Mouse (Mus musculus): ENCODE results near the gene Stk38l. TPM values are rescaled to one million over a fixed set of nuclear protein-coding genes. Genes with fewer than 3 reads are reported as not detected.
A peak's percentile ranks its signal among the peaks of the same experiment; 100 is the strongest.

Gene Stk38l
- polyA plus RNA-seq, 1 experiment from 2014 or later = 4.5 TPM

GRCm38 (mm10) chr6:146702126-146702881 is 22.5 kb upstream of the Stk38l start:
- Histone ChIP-seq H3K36me3 (replicated peaks; ENCODE audit: insufficient read depth, low read length) (no peaks in the 10 kb centered on the region), H3K4me3 (ENCODE audit: low read depth, low read length) (no peak overlapping the region), H3K9me3 (ENCODE audit: low read length) (no peaks in the 10 kb centered on the region), H3K27me3 (ENCODE audit: insufficient read depth, low read length) (no peaks in the 10 kb centered on the region), H3K9ac (replicated peaks) (no peak overlapping the region), H3K4me1 (ENCODE audit: insufficient read depth) (no peaks in the 10 kb centered on the region), H3K4me2 (ENCODE audit: low read depth, low read length) (no peak overlapping the region), H3K27ac (ENCODE audit: low read depth) (no peak overlapping the region)
- no peak for ATAC-seq
- WGBS (ENCODE audit: insufficient replicate concordance) = 42% methylated on average over 11 of the region's 11 CpGs
- TF ChIP-seq CTCF (IDR thresholded peaks at IDR 0.05; ENCODE audit: low read depth) (no peak), EP300 (IDR thresholded peaks at IDR 0.05; ENCODE audit: low read depth) (no peak)
- no peak for DNase-seq

GRCm38 (mm10) chr6:146703351-146703750 is 21.4 kb upstream of the Stk38l start:
- WGBS (ENCODE audit: insufficient replicate concordance) = 65% methylated on average over 3 of the region's 3 CpGs
- ATAC-seq (no peak), DNase-seq (no peak)
- H3K4me3 ChIP-seq (ENCODE audit: low read depth, low read length) = no peak overlapping the region
- H3K27me3 ChIP-seq (ENCODE audit: insufficient read depth, low read length) = no peaks in the 10 kb centered on the region
- TF ChIP-seq CTCF (IDR thresholded peaks at IDR 0.05; ENCODE audit: low read depth) = no peak
- no peak for TF ChIP-seq EP300 (IDR thresholded peaks at IDR 0.05; ENCODE audit: low read depth)
- H3K9me3 ChIP-seq (ENCODE audit: low read length) = no peaks in the 10 kb centered on the region
- H3K27ac ChIP-seq (ENCODE audit: low read depth) = no peak overlapping the region
- no peaks in the 10 kb centered on the region for H3K36me3 ChIP-seq (replicated peaks; ENCODE audit: insufficient read depth, low read length)
- no peak overlapping the region for H3K9ac ChIP-seq (replicated peaks)
- no peaks in the 10 kb centered on the region for H3K4me1 ChIP-seq (ENCODE audit: insufficient read depth)
- H3K4me2 ChIP-seq (ENCODE audit: low read depth, low read length) = no peak overlapping the region

GRCm38 (mm10) chr6:146705631-146706030 is 19.2 kb upstream of the Stk38l start:
- Histone ChIP-seq H3K27me3 (ENCODE audit: insufficient read depth, low read length) (no peaks in the 10 kb centered on the region), H3K9ac (replicated peaks) (no peak overlapping the region), H3K36me3 (replicated peaks; ENCODE audit: insufficient read depth, low read length) (no peaks in the 10 kb centered on the region), H3K27ac (ENCODE audit: low read depth) (no peak overlapping the region), H3K4me2 (ENCODE audit: low read depth, low read length) (no peak overlapping the region), H3K4me3 (ENCODE audit: low read depth, low read length) (no peak overlapping the region), H3K9me3 (ENCODE audit: low read length) (no peaks in the 10 kb centered on the region), H3K4me1 (ENCODE audit: insufficient read depth) (no peaks in the 10 kb centered on the region)
- no peak for DNase-seq
- no peak for ATAC-seq
- WGBS (ENCODE audit: insufficient replicate concordance) = 79% methylated on average over 1 of the region's 1 CpGs
- no peak for TF ChIP-seq CTCF (IDR thresholded peaks at IDR 0.05; ENCODE audit: low read depth)
- no peak for TF ChIP-seq EP300 (IDR thresholded peaks at IDR 0.05; ENCODE audit: low read depth)

GRCm38 (mm10) chr6:146719606-146720005 is 5.2 kb upstream of the Stk38l start:
- no peak overlapping the region for H3K4me3 ChIP-seq (ENCODE audit: low read depth, low read length)
- no peaks in the 10 kb centered on the region for H3K4me1 ChIP-seq (ENCODE audit: insufficient read depth)
- no peaks in the 10 kb centered on the region for H3K27me3 ChIP-seq (ENCODE audit: insufficient read depth, low read length)
- no peak overlapping the region for H3K4me2 ChIP-seq (ENCODE audit: low read depth, low read length)
- 52% methylated on average over 1 of the region's 1 CpGs for WGBS (ENCODE audit: insufficient replicate concordance)
- no peak for ATAC-seq
- no peak overlapping the region for H3K27ac ChIP-seq (ENCODE audit: low read depth)
- no peak for TF ChIP-seq CTCF (IDR thresholded peaks at IDR 0.05; ENCODE audit: low read depth)
- TF ChIP-seq EP300 (IDR thresholded peaks at IDR 0.05; ENCODE audit: low read depth) = no peak
- H3K36me3 ChIP-seq (replicated peaks; ENCODE audit: insufficient read depth, low read length) = no peaks in the 10 kb centered on the region
- H3K9me3 ChIP-seq (ENCODE audit: low read length) = no peaks in the 10 kb centered on the region
- H3K9ac ChIP-seq (replicated peaks) = no peak overlapping the region
- DNase-seq = no peak

- no peak overlapping the region for H3K4me3 ChIP-seq (ENCODE audit: low read depth, low read length)
- H3K9ac ChIP-seq (replicated peaks) = no peak overlapping the region
- 92% methylated on average over 3 of the region's 3 CpGs for WGBS (ENCODE audit: insufficient replicate concordance)
- no peaks in the 10 kb centered on the region for H3K36me3 ChIP-seq (replicated peaks; ENCODE audit: insufficient read depth, low read length)
- no peak for ATAC-seq
- no peak for DNase-seq
- no peaks in the 10 kb centered on the region for H3K27me3 ChIP-seq (ENCODE audit: insufficient read depth, low read length)
- TF ChIP-seq EP300 (IDR thresholded peaks at IDR 0.05; ENCODE audit: low read depth) (no peak), CTCF (IDR thresholded peaks at IDR 0.05; ENCODE audit: low read depth) (no peak)
- H3K9me3 ChIP-seq (ENCODE audit: low read length) = no peaks in the 10 kb centered on the region
- peaks cover 6% of the 10 kb centered on the region; the same call in 1 of the 2 replicates for H3K4me1 ChIP-seq (ENCODE audit: insufficient read depth)
- no peak overlapping the region for H3K4me2 ChIP-seq (ENCODE audit: low read depth, low read length)
- no peak overlapping the region for H3K27ac ChIP-seq (ENCODE audit: low read depth)
Observed at GRCm38 (mm10) chr6:146723805-146724204, 990 bp upstream of the Stk38l start.

GRCm38 (mm10) chr6:146725384-146725791 is 593 bp downstream of the Stk38l start:
- H3K27me3 ChIP-seq (ENCODE audit: insufficient read depth, low read length) = no peaks in the 10 kb centered on the region
- TF ChIP-seq CTCF (IDR thresholded peaks at IDR 0.05; ENCODE audit: low read depth) (no peak), EP300 (IDR thresholded peaks at IDR 0.05; ENCODE audit: low read depth) (no peak)
- ATAC-seq (peak; percentile 26), DNase-seq (no peak)
- no peaks in the 10 kb centered on the region for H3K9me3 ChIP-seq (ENCODE audit: low read length)
- H3K9ac ChIP-seq (replicated peaks) = peak overlapping the region; percentile 86
- WGBS (ENCODE audit: insufficient replicate concordance) = 2% methylated on average over 30 of the region's 30 CpGs
- H3K4me3 ChIP-seq (ENCODE audit: low read depth, low read length) = peak overlapping the region; percentile 91
- peak overlapping the region; percentile 80 for H3K27ac ChIP-seq (ENCODE audit: low read depth)
- H3K4me1 ChIP-seq (ENCODE audit: insufficient read depth) = peaks cover 6% of the 10 kb centered on the region; the same call in 1 of the 2 replicates
- peak overlapping the region; percentile 99 for H3K4me2 ChIP-seq (ENCODE audit: low read depth, low read length)
- H3K36me3 ChIP-seq (replicated peaks; ENCODE audit: insufficient read depth, low read length) = no peaks in the 10 kb centered on the region

Data from liver, postnatal 0 days (tissue).